Mouse (Mus musculus) cerebellum, postnatal 4 days (tissue): ENCODE results near the gene 1700018F24Rik.
"Not testable (repeated sequence)": the region's sequence is repeated elsewhere in the genome, so short reads cannot be mapped to it uniquely, and the experiment has no call there.

ENCODE experiments used
- DNase-seq, 2 experiments: peaks; one replicate each; pipeline ENCODE4 v3.0.0; 2022; ENCODE audit warnings: low spot score in 2 of 2, mixed read lengths in 1 of 2

The 1700018F24Rik gene

DNA sequence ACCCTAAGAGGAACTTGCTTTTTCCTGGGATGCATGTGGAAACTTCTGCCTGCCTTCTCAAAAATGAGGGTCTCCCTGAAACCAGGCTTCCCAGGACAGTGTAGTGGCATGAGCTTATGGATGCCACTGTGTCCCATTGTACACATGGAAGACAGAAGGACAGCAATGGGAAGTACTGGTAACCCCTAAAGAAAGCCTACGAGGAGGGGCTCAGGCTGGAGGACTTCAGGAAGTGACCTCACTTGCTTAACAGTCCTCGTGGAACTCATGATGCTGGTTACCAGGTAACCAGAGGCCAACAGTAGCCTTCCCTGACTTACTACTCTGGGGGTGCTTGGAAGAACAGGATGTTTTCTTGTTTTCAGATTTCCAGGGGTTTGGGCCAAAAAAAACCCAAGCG lies at the start of gene 1700018F24Rik:
1700018F24Rik (plus strand) TSS at position 301 of the 400 bp plus-strand sequence.
- not testable (repeated sequence) for DNase-seq

DNA sequence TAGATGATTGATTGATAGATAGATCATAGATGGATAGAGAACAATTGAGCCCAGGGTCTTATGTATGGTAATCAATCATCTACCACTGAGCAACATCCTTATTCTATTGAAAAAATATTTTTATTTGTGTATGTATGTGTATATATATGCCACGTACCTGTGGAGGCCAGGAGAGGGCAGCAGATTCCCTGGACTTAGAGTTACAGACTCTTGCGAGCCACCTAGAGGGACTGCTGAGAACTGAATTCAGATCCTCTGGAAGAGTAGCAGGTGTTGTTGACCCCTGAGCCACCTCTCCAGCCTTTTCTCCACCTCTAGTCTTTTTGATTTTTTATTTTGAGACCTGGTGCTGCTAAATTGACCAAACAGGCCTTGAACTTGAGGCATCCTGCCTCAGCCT lies 44.3 kb upstream of the 1700018F24Rik start:
- DNase-seq, result no peak

DNA sequence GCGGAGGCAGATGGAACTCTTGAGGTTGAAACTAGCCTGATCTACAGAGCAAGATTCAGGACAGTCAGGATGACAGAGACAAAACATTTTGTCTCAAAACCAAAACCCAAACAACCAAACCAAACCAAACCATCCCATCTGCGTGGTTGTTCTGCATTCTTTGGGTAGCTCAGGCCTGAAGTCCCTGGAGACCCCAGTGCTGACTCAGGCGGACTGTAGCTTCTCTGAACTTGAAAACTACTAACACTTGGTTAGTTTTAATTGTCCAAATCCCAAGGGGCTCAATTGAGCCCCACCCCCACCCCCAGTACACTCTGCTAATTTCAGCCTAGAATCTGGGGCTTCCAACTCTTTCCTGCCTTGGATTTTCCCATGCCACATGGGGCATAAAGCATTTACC lies 39.4 kb upstream of the 1700018F24Rik start:
- DNase-seq, result no peak

GRCm38 (mm10) chr5:145004495-145004894 lies 38.3 kb upstream of the 1700018F24Rik start:
- DNase-seq, result no peak

GRCm38 (mm10) chr5:145005596-145005995 lies 37.2 kb upstream of the 1700018F24Rik start:
- DNase-seq, result no peak

DNA sequence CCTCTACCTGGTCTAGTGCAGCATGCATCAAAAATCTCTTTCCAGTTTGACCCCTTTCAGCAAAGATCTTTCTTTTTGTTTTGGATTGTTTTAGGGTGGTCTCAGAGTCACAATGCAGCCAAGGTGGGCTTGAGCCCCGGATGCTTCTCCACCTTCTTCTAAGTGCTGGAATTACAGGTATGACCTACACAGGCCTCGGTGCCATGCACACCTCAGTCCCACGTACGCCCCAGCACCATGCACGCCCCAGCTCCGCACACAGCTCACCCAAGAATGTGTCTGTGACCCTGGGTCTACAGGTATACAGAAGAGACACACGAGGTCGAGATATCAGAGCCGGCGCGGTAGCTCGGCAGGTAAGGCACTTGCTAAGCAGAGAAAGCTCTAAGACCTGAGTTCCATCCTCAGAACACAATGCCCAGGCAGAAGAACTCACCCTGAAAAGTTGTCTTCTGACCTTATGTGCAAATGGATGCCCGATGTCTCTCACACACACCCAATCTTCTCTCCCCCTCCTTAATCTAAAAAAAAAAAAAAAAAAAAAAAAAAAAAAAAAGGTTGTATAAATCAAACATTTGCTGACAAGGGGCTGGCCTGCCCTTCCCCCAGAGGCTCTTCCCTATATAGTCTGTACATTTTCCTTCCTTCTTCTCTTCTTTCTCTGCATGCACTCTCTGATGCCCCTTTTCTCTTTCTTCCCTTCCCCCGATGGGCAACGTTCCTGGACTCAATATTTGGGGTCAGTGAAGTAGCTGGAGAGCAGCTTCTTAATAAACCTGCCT lies 33.7 kb upstream of the 1700018F24Rik start:
- DNase-seq, result no peak

GRCm38 (mm10) chr5:145014278-145014677 lies 28.5 kb upstream of the 1700018F24Rik start:
- no peak for DNase-seq

DNA sequence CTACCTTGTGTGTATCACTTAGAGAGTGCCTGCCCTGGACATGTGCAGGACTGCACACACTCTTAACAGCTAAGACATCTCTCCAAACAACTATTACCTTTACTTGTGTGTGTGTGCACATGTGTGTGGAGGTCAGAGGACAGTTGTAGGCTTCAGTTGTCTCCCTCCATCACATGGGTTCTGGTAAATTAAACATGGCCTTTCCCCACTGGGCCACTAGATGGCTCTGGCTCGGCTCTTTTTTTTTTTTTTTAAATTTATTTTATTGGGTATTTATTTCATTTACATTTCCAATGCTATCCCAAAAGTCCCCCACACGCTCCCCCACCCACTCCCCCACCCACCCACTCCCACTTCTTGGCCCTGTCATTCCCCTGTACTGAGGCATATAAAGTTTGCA lies 26.0 kb upstream of the 1700018F24Rik start:
- not testable (repeated sequence) for DNase-seq

DNA sequence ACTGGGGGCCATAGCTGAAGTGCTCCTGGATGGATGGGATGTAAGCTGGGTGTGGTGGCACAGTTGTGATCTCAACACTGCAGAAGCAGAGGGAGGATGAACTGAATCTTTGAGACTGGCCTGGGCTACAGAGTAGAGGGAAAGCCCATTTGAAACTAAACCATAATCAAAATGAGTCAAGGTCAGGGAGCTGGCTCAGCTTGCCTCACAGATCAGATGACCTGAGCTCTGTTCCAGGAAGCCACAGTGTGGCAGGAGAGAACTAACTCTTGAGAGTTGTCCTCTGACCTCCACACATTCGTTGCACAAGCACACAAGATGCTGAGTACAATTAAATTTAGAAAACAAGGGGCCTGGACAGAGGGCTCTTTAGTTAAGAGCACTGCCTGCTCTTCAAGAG lies 22.5 kb upstream of the 1700018F24Rik start:
- not testable (repeated sequence) for DNase-seq

GRCm38 (mm10) chr5:145020712-145021111 lies 22.1 kb upstream of the 1700018F24Rik start:
- DNase-seq, result not testable (repeated sequence)

- DNase-seq, result not testable (repeated sequence)
Observed at GRCm38 (mm10) chr5:145030476-145030875, 12.3 kb upstream of the 1700018F24Rik start.

GRCm38 (mm10) chr5:145032391-145032790 lies 10.4 kb upstream of the 1700018F24Rik start, which contains the start of gene Gm4871:
Gene Gm4871, minus strand, starts transcription at chr5:145032754.
- DNase-seq, result not testable (repeated sequence)

GRCm38 (mm10) chr5:145041628-145042027 lies 1.2 kb upstream of the 1700018F24Rik start:
- peak in 1 of 2 experiments; percentile 13 for DNase-seq

GRCm38 (mm10) chr5:145054187-145054586 lies 11.4 kb downstream of the 1700018F24Rik start:
- DNase-seq, result not testable (repeated sequence)

- DNase-seq, result no peak
Observed at GRCm38 (mm10) chr5:145057907-145058306, 15.1 kb downstream of the 1700018F24Rik start.

DNA sequence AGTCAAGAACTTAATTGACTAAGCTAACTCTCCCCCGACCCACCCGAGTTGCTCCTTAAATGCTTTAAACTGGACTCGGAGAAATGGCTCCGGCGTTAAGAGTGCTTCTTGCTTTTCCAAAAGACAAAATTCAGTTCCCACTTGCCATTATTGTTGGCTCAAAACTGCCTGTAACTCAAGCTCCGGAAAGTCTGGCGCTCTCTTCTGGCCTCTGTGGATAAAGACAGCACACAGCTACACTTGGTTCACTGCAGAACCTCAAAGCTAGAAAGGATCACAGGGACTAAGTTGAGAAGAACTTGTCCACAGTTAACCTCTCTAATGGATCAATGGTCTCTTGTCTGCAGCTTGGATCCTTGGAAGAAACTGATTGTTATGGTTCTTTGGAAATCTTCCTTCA lies 15.9 kb downstream of the 1700018F24Rik start:
- no peak for DNase-seq

DNA sequence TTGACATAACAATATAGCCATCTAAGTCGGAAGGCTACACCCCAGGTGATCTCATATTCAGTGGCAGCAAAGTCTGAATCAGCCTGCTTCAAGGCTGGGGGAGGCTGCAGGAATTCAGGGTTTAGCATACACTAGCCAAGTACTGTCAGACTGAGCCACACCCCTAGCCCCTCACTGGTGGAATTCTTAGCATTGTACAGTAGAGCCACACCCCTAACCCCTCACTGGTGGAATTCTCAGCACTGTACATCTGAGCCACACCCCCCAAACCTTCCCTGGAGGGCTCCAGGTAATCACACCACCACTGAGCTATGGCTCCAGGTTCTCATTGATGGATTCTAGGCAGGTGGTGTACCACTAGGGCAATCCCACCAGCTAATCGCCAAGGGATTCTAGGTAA lies 16.7 kb downstream of the 1700018F24Rik start:
- DNase-seq, result no peak

DNA sequence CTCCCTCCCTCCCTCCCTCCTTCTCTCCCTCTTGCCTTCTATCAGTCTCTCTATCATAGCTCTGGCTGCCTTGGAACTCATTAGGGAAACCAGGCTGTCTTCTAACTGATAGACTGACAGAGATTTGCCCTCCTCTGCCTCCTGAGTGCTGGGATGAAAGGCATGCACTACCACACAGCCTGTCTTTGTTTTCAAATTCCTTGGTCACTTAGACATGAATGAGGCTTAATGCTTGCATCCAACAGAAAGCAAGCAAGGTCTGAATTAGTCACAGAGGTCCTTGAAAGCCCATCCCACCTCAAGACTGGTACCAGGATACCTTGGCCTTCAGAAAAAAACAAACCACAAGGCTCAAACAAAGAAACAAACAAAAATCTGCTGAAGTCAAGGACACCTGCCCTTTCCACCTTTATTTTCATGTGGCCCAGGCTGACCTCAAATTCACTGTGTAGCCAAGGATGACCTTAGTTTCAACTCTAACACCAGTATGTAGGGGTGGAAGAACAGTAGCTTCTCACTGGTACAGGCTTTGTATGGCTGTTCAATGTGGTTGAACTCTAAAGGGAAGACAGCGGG lies 22.1 kb downstream of the 1700018F24Rik start:
- no peak for DNase-seq

GRCm38 (mm10) chr5:145068863-145069262 lies 26.1 kb downstream of the 1700018F24Rik start:
- DNase-seq, result no peak

GRCm38 (mm10) chr5:145069707-145070106 lies 26.9 kb downstream of the 1700018F24Rik start:
- peak; percentile 55 to 76 for DNase-seq

DNA sequence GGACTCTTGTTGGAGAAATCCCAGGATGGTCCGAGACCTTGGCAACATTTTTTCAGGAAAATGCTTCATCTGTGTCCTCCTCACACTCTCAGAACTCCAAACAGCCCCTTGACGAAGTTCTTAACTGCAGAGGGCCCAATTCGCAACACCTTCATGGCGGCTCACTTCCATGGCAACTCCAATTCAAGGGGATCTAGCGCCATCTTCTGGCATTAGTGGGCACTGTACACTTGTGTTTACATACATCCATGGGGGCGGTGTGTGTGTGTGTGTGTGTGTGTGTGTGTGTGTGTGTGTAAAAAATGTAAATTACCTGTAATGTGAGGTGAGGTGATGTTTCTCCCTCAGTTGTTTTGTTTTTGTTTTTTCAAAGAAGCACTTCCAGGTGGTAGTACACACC lies 28.6 kb downstream of the 1700018F24Rik start:
- DNase-seq, result no peak

GRCm38 (mm10) chr5:145075081-145075480 lies 32.3 kb downstream of the 1700018F24Rik start:
- no peak for DNase-seq
